Mouse (Mus musculus) activated CD4-positive, CD25-positive, alpha-beta regulatory T cell, adult 4 months (primary cell): ENCODE results near the gene Sin3a. TPM values are rescaled to one million over a fixed set of nuclear protein-coding genes. Genes with fewer than 3 reads are reported as not detected.

Source experiments
- ATAC-seq: one replicate; pipeline ENCODE4 v1.8.0; 2017
- polyA plus RNA-seq, 2 experiments: library from polyadenylated mRNA; unstranded; fragments of 100-300 nt; shearing (Covaris generic); gene quantifications; one replicate each; pipeline ENCODE4 v1.2.1; 2017

The Sin3a gene
- 10 to 100 TPM; 31.7 to 33.5 TPM for polyA plus RNA-seq

DNA sequence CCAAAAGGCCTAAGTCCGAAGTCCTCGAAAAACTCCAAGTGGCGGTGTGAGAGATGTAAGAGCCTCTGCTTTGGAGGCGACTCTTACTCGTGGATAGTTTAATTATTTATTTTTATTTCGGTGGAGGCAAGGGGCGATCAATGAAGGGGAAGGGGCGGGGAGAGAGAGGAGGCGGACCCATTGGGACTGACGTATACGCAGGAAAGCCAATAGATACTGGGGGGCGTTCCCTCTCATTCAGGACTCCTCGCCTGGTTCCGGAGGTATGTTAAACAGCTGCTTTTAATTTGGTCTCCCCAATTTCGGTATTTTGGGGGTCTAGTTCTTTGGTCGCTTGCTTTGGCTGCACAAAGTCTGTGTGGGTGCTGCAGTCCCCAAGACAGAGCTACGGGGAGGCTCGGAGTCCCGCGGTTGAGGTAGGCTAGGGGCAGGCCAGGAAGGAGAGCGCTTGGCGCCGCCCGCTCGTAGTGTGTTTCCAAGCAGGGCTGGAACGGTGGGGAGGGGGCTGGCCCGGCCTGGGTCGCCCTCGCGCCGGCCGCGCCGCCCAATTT, at the start of gene Sin3a:
Gene Sin3a (plus strand): TSS at position 240 of the 551 bp plus-strand sequence.
- ATAC-seq: no peak

DNA sequence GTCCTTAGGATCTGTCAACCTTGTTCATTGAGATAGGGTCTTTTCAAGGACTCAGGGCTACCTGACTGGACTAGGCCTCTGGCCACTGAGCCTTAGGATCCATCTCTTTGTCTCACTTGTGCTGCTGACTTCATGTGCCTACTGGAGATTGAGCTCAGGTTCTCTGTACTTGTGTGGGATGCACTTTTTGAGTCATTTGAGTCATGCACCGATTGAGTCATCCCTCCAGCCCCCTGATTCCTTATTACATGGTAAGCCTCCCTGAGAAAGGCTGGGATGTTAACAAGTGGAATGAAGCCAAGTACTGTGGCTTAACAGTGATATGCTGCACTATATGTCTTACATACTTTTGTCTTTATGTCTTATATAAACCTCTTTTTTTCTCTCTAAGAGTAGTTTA, 40.1 kb upstream of the Sin3a start:
- no peak for ATAC-seq

DNA sequence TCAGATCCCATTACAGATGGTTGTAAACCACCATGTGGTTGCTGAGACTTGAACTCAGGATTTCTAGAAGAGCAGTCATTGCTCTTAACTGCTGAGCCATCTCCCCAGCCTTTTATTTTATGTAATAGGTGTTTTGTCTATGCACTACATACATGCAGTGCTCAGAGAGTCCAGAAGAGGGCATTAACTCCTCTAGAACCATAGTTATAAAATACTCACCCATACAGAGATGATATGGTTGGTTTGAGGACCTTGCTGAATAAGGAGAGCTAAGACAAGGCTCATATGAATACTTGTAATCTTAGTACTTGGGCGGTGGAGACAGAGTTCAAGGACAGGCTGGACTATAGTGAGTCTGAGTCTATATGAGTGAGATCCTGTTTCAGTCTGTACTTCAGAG, 15.6 kb upstream of the Sin3a start:
- peak; percentile 66 for ATAC-seq

DNA sequence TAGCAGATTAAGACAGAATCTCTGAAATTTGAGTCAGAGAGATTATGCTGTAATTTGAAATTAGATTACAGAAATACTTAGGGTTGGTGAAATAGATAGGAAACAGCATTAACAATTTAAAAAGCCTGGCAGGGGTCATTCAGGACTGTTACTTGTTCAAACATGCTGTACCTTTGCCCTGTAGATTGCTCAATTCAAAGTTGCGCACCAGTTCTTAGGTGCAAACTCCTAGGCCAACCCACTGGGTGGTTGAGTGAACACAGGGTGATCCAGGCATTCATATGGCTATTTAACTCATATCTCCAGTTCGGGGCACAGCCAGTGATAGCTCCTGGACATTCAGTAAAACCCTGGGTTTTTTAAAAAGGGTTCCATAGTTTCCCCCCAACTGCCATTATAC, 7.7 kb upstream of the Sin3a start:
- no peak for ATAC-seq

GRCm38 (mm10) chr9:57068266-57068665, 3.6 kb upstream of the Sin3a start:
- no peak for ATAC-seq

DNA sequence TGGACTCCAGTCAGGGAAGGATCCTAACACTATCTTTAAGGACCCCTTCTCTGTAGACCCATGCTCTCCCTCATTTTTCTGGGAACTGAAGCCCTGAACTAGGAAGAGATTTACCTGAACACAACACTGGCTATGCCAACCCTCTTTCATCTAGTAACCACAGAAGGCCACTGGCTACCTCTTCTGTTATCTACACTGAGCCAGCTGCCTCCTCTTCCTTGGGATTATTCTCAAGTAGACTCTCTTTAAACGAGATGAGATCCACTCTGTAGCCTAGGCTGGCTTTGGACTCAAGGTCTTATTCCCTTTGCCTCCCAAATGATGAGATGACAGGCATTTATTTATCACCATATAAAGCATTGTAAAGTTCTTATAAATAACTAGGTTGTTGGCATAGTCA, 1.6 kb upstream of the Sin3a start:
- no peak for ATAC-seq

GRCm38 (mm10) chr9:57070800-57071545, 867 bp upstream of the Sin3a start:
- no peak for ATAC-seq

DNA sequence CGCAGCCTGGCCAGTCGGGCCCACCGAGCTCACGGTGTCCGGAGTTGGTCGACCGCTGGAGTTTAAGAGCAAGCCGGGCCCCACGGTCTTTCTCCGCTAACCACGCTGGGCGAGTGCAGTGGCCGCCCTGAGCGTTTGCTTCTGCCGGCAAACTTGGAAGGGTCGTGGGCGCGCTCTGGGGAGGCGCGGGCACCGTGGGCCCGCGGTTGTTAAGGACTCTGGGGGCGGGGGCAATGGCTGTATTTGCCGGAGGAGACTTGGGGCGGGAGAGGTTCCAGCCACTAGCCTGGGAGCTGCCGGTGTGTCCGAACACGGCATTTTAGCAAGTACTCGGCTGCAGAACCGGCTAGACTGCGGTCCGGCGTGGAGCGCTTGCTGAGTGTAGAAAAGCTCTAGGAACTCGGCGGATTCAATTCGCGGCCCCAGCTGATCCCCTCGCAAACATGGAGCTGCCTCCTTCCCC, 717 bp downstream of the Sin3a start:
- ATAC-seq: no peak

GRCm38 (mm10) chr9:57072989-57073789, 1.3 kb downstream of the Sin3a start:
- ATAC-seq: peak; percentile 44

DNA sequence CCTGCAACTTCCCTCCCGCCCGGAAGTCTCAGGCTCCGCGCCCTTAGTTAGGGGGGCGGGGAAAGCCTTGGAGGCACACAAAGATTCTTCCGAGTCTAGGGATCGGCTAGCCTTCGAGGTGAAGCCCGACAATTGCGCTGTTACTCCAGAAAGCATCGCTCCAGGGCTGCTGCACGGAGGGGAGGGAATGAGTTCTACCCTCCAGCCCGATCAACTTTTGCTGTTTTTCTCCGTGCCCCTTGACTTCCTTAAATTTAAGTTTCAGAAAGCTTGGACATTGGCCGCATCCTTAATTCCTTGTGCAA, 1.9 kb downstream of the Sin3a start:
- ATAC-seq: no peak

DNA sequence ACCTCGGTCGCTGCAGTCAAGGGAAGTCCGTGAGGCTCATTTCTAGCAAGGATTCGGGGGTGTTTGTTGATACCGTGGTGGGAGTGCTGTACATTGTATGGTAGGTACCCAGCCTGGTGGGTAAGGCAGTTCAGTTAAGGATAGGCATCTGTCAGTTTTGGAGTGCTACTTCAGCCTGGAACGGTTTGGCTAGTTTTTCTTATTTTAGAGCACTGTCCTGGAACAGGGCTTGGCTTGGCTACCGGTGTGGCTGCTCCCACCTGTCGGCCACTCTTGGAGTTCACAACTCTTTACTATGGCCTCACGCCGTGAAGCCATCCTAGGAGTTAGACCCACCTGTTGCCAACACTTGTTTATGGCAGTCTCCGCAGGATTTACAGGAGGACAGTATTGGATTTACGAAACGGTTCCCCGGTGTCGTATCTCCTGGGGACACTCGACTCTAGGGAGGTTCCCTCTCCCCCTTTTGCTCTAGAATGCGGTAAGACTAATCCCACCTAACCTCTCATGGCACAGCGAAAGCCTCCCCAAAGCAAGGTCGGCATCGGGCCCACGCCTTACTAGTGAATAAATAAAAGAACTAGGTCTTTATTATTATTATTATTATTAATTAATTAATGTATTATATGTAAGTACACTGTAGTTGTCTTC, 2.5 kb downstream of the Sin3a start:
- ATAC-seq: no peak

GRCm38 (mm10) chr9:57074822-57075603, 3.2 kb downstream of the Sin3a start:
- ATAC-seq: no peak

- peak; percentile 65 for ATAC-seq
Observed at GRCm38 (mm10) chr9:57075681-57076381, 4.0 kb downstream of the Sin3a start.

GRCm38 (mm10) chr9:57076701-57077660, 5.1 kb downstream of the Sin3a start:
- ATAC-seq: no peak

GRCm38 (mm10) chr9:57082236-57082635, 10.4 kb downstream of the Sin3a start:
- no peak for ATAC-seq

DNA sequence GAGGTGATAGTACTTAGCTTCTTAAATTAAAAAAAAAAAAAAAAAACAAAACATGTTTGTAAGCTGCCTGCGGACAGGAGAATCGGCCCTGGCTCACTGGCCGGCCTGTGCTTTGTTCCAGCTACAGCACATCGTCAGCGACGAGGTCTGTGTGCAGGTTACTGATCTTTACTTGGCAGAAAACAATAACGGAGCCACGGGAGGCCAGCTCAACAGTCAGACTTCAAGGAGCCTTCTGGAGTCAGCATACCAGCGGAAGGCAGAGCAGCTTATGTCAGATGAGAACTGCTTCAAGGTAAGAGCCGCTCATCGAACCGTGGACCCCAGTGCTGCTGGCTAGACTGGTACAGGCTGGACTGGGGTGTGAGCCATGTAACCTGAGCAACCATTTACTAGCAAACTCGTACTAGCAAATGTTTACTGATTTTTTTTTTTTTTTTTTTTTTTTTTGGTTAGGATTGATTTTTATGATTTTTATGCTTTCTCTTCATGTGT, 45.5 kb downstream of the Sin3a start:
- no peak for ATAC-seq

GRCm38 (mm10) chr9:57129641-57130040, 57.8 kb downstream of the Sin3a start:
- no peak for ATAC-seq

GRCm38 (mm10) chr9:57130577-57131433, 59.0 kb downstream of the Sin3a start, which contains the start of gene Man2c1:
Gene Man2c1, plus strand, starts transcription at chr9:57130690.
- ATAC-seq: peak; percentile 83

DNA sequence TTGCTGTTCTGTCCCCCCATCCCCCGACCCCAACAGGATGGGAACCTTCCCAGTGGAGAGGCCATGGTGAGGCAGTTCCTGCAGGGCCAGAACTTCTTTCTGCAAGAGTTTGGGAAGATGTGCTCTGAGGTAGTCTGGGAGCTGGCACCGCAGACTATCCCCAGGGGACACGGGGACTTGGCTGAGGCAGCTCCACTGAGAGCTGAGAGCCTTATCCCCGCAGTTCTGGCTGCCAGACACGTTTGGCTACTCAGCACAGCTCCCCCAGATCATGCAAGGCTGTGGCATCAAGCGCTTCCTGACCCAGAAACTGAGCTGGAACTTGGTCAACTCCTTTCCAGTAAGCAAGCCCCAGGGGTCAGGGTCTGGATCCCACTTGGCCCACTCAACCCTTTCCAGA, 65.4 kb downstream of the Sin3a start:
- no peak for ATAC-seq
